21 mouse cellular contexts compared by ENCODE assay signal in the genomic region with DNA sequence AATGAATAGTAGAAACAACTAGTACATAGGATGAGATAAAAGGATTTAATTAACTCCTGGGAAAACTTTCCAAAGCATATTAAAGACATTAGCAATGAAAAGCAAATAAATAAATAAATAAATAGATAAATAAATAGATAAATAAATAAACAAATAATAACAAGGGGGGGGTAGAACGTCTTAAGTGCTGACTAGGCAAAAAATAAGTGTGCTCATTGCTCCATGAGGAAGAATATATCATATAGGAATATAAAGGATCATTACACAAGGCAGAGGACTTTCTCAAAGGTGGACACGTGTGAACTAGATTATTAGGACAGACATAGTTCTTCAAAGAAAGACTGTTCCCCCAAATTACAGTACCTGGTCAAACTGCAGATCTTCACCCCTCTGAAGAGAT.
A peak's percentile ranks its signal among the peaks of the same experiment; 100 is the strongest.
DNase-seq lines count a peak whose midpoint lies in the region; TF ChIP-seq lines count a peak whose summit lies in the region.
"Had no signal": no experiment of that assay in that cellular context is flagged by ENCODE, and none has a peak within 500 bp of the region (broad histone marks: within the 10 kb centered on the region; RNA-seq: fewer than 3 reads in every experiment).

No protein-coding gene starts in this region.

- H3K4me2 ChIP-seq in CH12.LX (ENCODE audit: insufficient read depth, low read depth, poor library complexity, severe bottlenecking), result no peak overlapping the region

- TF ChIP-seq RAD21 in CH12.LX (IDR thresholded peaks at IDR 0.05; ENCODE audit: low read depth, low read length) (no peak), MEL (IDR thresholded peaks at IDR 0.05; ENCODE audit: low read depth, low read length) (no peak)

- in situ Hi-C loops in CH12.LX (cut with MboI; ENCODE audit: low pct_ligation_motif_present, low pct_unique_long_range_greater_than_20kb, low sequenced_read_pairs), result loop anchor here (5.0 to 10.0 kb wide), 2 partner anchors 159 to 246 kb away; partner anchors contain the start of gene Ociad1
- in situ Hi-C loops in ES-E14 (cut with MboI; ENCODE audit: low sequenced_read_pairs in 2 of 2, unreplicated experiment in 2 of 2), result loop anchor here (10.0 to 25.0 kb wide), 2 partner anchors 239 to 251 kb away; no protein-coding TSS in a partner anchor

- TF ChIP-seq EP300 in CH12.LX (IDR thresholded peaks at IDR 0.05; ENCODE audit: low read length), result no peak
- TF ChIP-seq EP300 in MEL (IDR thresholded peaks at IDR 0.05; ENCODE audit: low read depth in 1 of 2, low read length in 2 of 2), result no peak

- H3K27me3 ChIP-seq in CH12.LX (replicated peaks), result no peaks in the 10 kb centered on the region
- no peaks in the 10 kb centered on the region for H3K27me3 ChIP-seq in MEL (ENCODE audit: control insufficient read depth in 1 of 2, insufficient read depth in 2 of 2, low read length in 2 of 2)
- H3K27me3 ChIP-seq: Patski had no signal

- H3K4me1 ChIP-seq in CH12.LX (ENCODE audit: control insufficient read depth in 1 of 2, insufficient read depth in 2 of 2) (peaks cover 0 to 11% of the 10 kb centered on the region in 2 experiments; a peak in 2 of 4 replicates), ES-E14 (ENCODE audit: control insufficient read depth in 2 of 2, insufficient read depth in 2 of 2, low read length in 2 of 2, poor library complexity in 1 of 2) (no peaks in the 10 kb centered on the region; a peak in 1 of 4 replicates), MEL (ENCODE audit: control insufficient read depth in 1 of 2, insufficient read depth in 2 of 2, low read length in 2 of 2) (peaks cover 0 to 8% of the 10 kb centered on the region in 2 experiments; a peak in 3 of 4 replicates)

- H3K79me2 ChIP-seq in CH12.LX (replicated peaks; ENCODE audit: control insufficient read depth, extremely low read depth, insufficient read depth, poor library complexity, severe bottlenecking) (no peaks in the 10 kb centered on the region), MEL (ENCODE audit: control insufficient read depth, insufficient read depth, low read length, poor library complexity) (no peaks in the 10 kb centered on the region)

- no peaks in the 10 kb centered on the region for H3K9me3 ChIP-seq in CH12.LX (replicated peaks; ENCODE audit: low read length)
- no peaks in the 10 kb centered on the region for H3K9me3 ChIP-seq in ES-E14 (ENCODE audit: control insufficient read depth, insufficient read depth, low read depth, low read length)
- no peaks in the 10 kb centered on the region for H3K9me3 ChIP-seq in MEL (replicated peaks; ENCODE audit: insufficient read depth, low read length)
- H3K9me3 ChIP-seq: G1E had no signal

- TF ChIP-seq POLR2A in CH12.LX (IDR thresholded peaks at IDR 0.05; ENCODE audit: low read depth, low read length) (no peak), MEL (IDR thresholded peaks at IDR 0.05; ENCODE audit: control insufficient read depth in 1 of 2, insufficient read depth in 1 of 2, low read depth in 1 of 2, low read length in 2 of 2, poor library complexity in 1 of 2) (no peak)

- H3K27ac ChIP-seq in CH12.LX (ENCODE audit: insufficient read depth, low read depth) (no peak overlapping the region), ES-E14 (ENCODE audit: insufficient read depth, low read depth, low read length, poor library complexity, severe bottlenecking) (no peak overlapping the region), MEL (ENCODE audit: control insufficient read depth, low read depth, low read length) (no peak overlapping the region)

- H3K9ac ChIP-seq in CH12.LX (ENCODE audit: insufficient read depth, low read depth) (no peak overlapping the region), ES-E14 (ENCODE audit: insufficient read depth, low read depth, low read length, poor library complexity, severe bottlenecking) (no peak overlapping the region), MEL (ENCODE audit: control insufficient read depth, low read depth, low read length, poor library complexity, severe bottlenecking) (no peak overlapping the region)

- H3K4me3 ChIP-seq in CH12.LX (replicated peaks in 1 of 3; ENCODE audit: low read depth in 2 of 3, low read length in 2 of 3, poor library complexity in 1 of 3), result no peak overlapping the region
- H3K4me3 ChIP-seq in ES-E14 (ENCODE audit: insufficient read depth in 1 of 2, low read depth in 1 of 2, low read length in 2 of 2, poor library complexity in 1 of 2, severe bottlenecking in 1 of 2), result no peak overlapping the region
- no peak overlapping the region for H3K4me3 ChIP-seq in MEL (ENCODE audit: control insufficient read depth in 1 of 2, insufficient read depth in 1 of 2, low read depth in 2 of 2, low read length in 2 of 2)

- H3K36me3 ChIP-seq in CH12.LX (replicated peaks in 1 of 2; ENCODE audit: control insufficient read depth in 1 of 2, insufficient read depth in 1 of 2, low read length in 1 of 2) (peaks cover 14 to 60% of the 10 kb centered on the region in 2 experiments), ES-E14 (ENCODE audit: control insufficient read depth, insufficient read depth, low read length, poor library complexity, severe bottlenecking) (peaks cover 7% of the 10 kb centered on the region; the same call in 1 of the 2 replicates), MEL (ENCODE audit: control insufficient read depth in 1 of 2, insufficient read depth in 2 of 2, low read length in 2 of 2) (peaks cover 0 to 3% of the 10 kb centered on the region in 2 experiments; a peak in 3 of 4 replicates)

- dilution Hi-C loops in CH12.LX (cut with MboI; ENCODE audit: extremely low pct_ligation_motif_present, extremely low pct_unique_long_range_greater_than_20kb, low sequenced_read_pairs), result no loop called here

- no peak for TF ChIP-seq CTCF in CH12.LX (conservative IDR thresholded peaks at IDR 0.05 in 1 of 2, IDR thresholded peaks at IDR 0.05 in 1 of 2; ENCODE audit: low read depth in 2 of 2, low read length in 2 of 2)
- no peak for TF ChIP-seq CTCF in MEL (IDR thresholded peaks at IDR 0.05 in 2 of 3, conservative IDR thresholded peaks at IDR 0.05 in 1 of 3; ENCODE audit: control insufficient read depth in 1 of 3, insufficient read depth in 1 of 3, low read depth in 2 of 3, low read length in 3 of 3, poor library complexity in 1 of 3, severe bottlenecking in 1 of 3)

- DNase-seq in CH12.LX (ENCODE audit: extremely low read depth) (no peak), ES-E14 (ENCODE audit: low read depth, low spot score) (no peak), MEL (ENCODE audit: low read depth, low spot score) (no peak)
- no peak for DNase-seq in embryo, embryonic 11 days
- DNase-seq in lung, adult 18-20 months, result no peak
- no peak for DNase-seq in adrenal gland, adult 8-10 months
- DNase-seq: adrenal gland, adult 2 months; adrenal gland, postnatal 10 days; adrenal gland, postnatal 14 days; adrenal gland, postnatal 25 days; adrenal gland, postnatal 36 days; B cell, adult 2 months; cerebellum, adult 11 months; cerebellum, adult 11-12 months; cerebellum, adult 18-20 months; cerebellum, adult 2 months; cerebellum, adult 8-10 months; cerebellum, adult 9-10 months; cerebellum, adult 9-11 months had no signal

TF ChIP-seq in CH12.LX, 34 proteins besides CTCF, POLR2A, EP300 and RAD21:
- TF ChIP-seq UBTF (IDR thresholded peaks at IDR 0.05; ENCODE audit: low read depth, low read length) (no peak), MAFK (IDR thresholded peaks at IDR 0.05; ENCODE audit: insufficient replicate concordance, low read length) (peak; percentile 81)

TF ChIP-seq in ES-E14, 5 proteins besides CTCF, POLR2A, EP300 and RAD21:
- TF ChIP-seq HCFC1 (IDR thresholded peaks at IDR 0.05; ENCODE audit: borderline replicate concordance, insufficient read depth, low read length) (no peak), MAFK (IDR thresholded peaks at IDR 0.05; ENCODE audit: insufficient read depth, low read depth, low read length) (peak; percentile 76), ZNF384 (IDR thresholded peaks at IDR 0.05; ENCODE audit: low read depth, low read length) (no peak)
TF ChIP-seq in ES-E14: peak in this region for 1.

TF ChIP-seq in MEL, 35 proteins besides CTCF, POLR2A, EP300 and RAD21:
- TF ChIP-seq ETS1 (IDR thresholded peaks at IDR 0.05; ENCODE audit: low read depth, low read length) (no peak), MAFK (IDR thresholded peaks at IDR 0.05; ENCODE audit: borderline replicate concordance, low read depth, low read length) (peak; percentile 46; the same call in 1 of the 2 replicates)
TF ChIP-seq in MEL: peak in this region for 1.

Comparison
In these comparisons a context has a peak if more than half of its experiments do, and no peak if none do; other contexts are left out.
1. Of the 35 proteins assayed by ChIP-seq in both MEL and CH12.LX: peak only in MEL: none; only in CH12.LX: none; in both: MAFK; in neither: 34.